Mouse (Mus musculus) lung, adult 10 weeks (tissue): ENCODE data around the gene Sirt3. TPM values are rescaled to one million over a fixed set of nuclear protein-coding genes. Genes with fewer than 3 reads are reported as not detected.

Source experiments
- polyA plus RNA-seq: library from polyadenylated mRNA; stranded (reverse); fragments of 350-450 nt; fragmentation: Illumina TruSeq; extraction: RNeasy Lipid Tissue Mini Kit (QIAGEN cat#74804); gene quantifications from one replicate; pipeline ENCODE4 v1.2.3, GENCODE M21; 2014; ENCODE audit warnings: low read depth, low replicate concordance; ENCODE audit not compliant: insufficient read depth

Gene Sirt3
- 15.3 TPM for polyA plus RNA-seq

GRCm38 (mm10) chr7:140881696-140882468 lies at the start of gene Sirt3, which contains the start of gene Psmd13:
Gene Sirt3 (minus strand): TSS chr7:140882309.
Gene Psmd13 (plus strand): TSS chr7:140881968.

GRCm38 (mm10) chr7:140920418-140921029 lies 38.4 kb upstream of the Sirt3 start, which contains the start of gene Nlrp6:
Gene Nlrp6 (plus strand): TSS chr7:140920902.

GRCm38 (mm10) chr7:140900220-140900619 lies 18.1 kb upstream of the Sirt3 start, which contains the start of gene Cox8b:
Gene Cox8b (minus strand): TSS chr7:140900446.

GRCm38 (mm10) chr7:140857550-140858505 lies 24.3 kb downstream of the Sirt3 start, which contains the start of gene Bet1l:
Gene Bet1l (minus strand): TSS chr7:140857577.

GRCm38 (mm10) chr7:140856785-140857549 lies 25.1 kb downstream of the Sirt3 start, which contains the start of gene Ric8a:
Gene Ric8a (plus strand): TSS chr7:140856957.

GRCm38 (mm10) chr7:140855860-140856784 lies 26.0 kb downstream of the Sirt3 start, which contains the start of gene Gm45785:
Gene Gm45785 (minus strand): TSS chr7:140856331.

GRCm38 (mm10) chr7:140847755-140848580 lies 34.1 kb downstream of the Sirt3 start, which contains the start of gene Odf3:
Gene Odf3 (plus strand): TSS chr7:140847805.

GRCm38 (mm10) chr7:140844905-140845665 lies 37.0 kb downstream of the Sirt3 start, which contains the start of gene Scgb1c1:
Gene Scgb1c1 (plus strand): TSS chr7:140845547.

GRCm38 (mm10) chr7:140834968-140835757 lies 46.9 kb downstream of the Sirt3 start, which contains the start of gene Urah:
Gene Urah (plus strand): TSS chr7:140835018.

GRCm38 (mm10) chr7:140821653-140822329 lies 60.3 kb downstream of the Sirt3 start, which contains the start of gene Zfp941:
Gene Zfp941 (minus strand): TSS chr7:140822178.

Other genes starting within 250 kb of the Sirt3 start
- not detected for gene Olfr53, start 235.9 kb downstream of the Sirt3 start, polyA plus RNA-seq
- not detected for gene Olfr539, start 222.4 kb downstream of the Sirt3 start, polyA plus RNA-seq
- not detected for gene Olfr45, start 200.4 kb downstream of the Sirt3 start, polyA plus RNA-seq
- not detected for gene Olfr541, start 185.0 kb downstream of the Sirt3 start, polyA plus RNA-seq
- gene Cyp2e1, start 118.6 kb downstream of the Sirt3 start, polyA plus RNA-seq = 65.6 TPM
- gene Syce1, start 94.5 kb downstream of the Sirt3 start, polyA plus RNA-seq = not detected
- 0.07 TPM for gene Zfp941, start 60.1 kb downstream of the Sirt3 start, polyA plus RNA-seq
- gene Urah, start 47.3 kb downstream of the Sirt3 start, polyA plus RNA-seq = 18.9 TPM
- 83.0 TPM for gene Scgb1c1, start 36.8 kb downstream of the Sirt3 start, polyA plus RNA-seq
- gene Odf3, start 34.5 kb downstream of the Sirt3 start, polyA plus RNA-seq = not detected
- not detected for gene Gm45785, start 26.0 kb downstream of the Sirt3 start, polyA plus RNA-seq
- gene Ric8a, start 25.4 kb downstream of the Sirt3 start, polyA plus RNA-seq = 54.0 TPM
- 29.7 TPM for gene Bet1l, start 24.7 kb downstream of the Sirt3 start, polyA plus RNA-seq
- 114 TPM for gene Psmd13, start 341 bp downstream of the Sirt3 start, polyA plus RNA-seq
- gene Cox8b, start 18.1 kb upstream of the Sirt3 start, polyA plus RNA-seq = 141 TPM
- gene Nlrp6, start 38.6 kb upstream of the Sirt3 start, polyA plus RNA-seq = not detected
- 13.7 TPM for gene Pgghg, start 59.1 kb upstream of the Sirt3 start, polyA plus RNA-seq
- gene Ifitm5, start 68.0 kb upstream of the Sirt3 start, polyA plus RNA-seq = 1.2 TPM
- gene Gm45717, start 73.6 kb upstream of the Sirt3 start, polyA plus RNA-seq = not detected
- 663 TPM for gene Ifitm2, start 73.7 kb upstream of the Sirt3 start, polyA plus RNA-seq
- gene Ifitm1, start 84.9 kb upstream of the Sirt3 start, polyA plus RNA-seq = 139 TPM
- 811 TPM for gene Ifitm3, start 128.5 kb upstream of the Sirt3 start, polyA plus RNA-seq
- gene Ifitm6, start 135.6 kb upstream of the Sirt3 start, polyA plus RNA-seq = 21.7 TPM
- not detected for gene Gm17387, start 146.8 kb upstream of the Sirt3 start, polyA plus RNA-seq
- not detected for gene B4galnt4, start 178.8 kb upstream of the Sirt3 start, polyA plus RNA-seq
- 12.5 TPM for gene Pkp3, start 195.9 kb upstream of the Sirt3 start, polyA plus RNA-seq
- gene Sigirr, start 218.3 kb upstream of the Sirt3 start, polyA plus RNA-seq = 23.1 TPM
- 1.0 TPM for gene Ano9, start 235.5 kb upstream of the Sirt3 start, polyA plus RNA-seq
- 14.6 TPM for gene Ptdss2, start 240.1 kb upstream of the Sirt3 start, polyA plus RNA-seq